Mouse (Mus musculus) megakaryocyte, embryonic 14.5 days (primary cell): ENCODE measurements around the gene Thnsl1. TPM values are rescaled to one million over a fixed set of nuclear protein-coding genes. Genes with fewer than 3 reads are reported as not detected.
"Not testable (repeated sequence)": the region's sequence is repeated elsewhere in the genome, so short reads cannot be mapped to it uniquely, and the experiment has no call there.

Experiments used
- H3K27me3 ChIP-seq: replicated peaks from 2 replicates; pipeline ENCODE3; 2012; ENCODE audit warnings: inconsistent platforms
- H3K36me3 ChIP-seq: replicated peaks from 2 replicates; pipeline ENCODE3; 2012; ENCODE audit warnings: low read length, inconsistent platforms, mixed read lengths
- H3K4me1 ChIP-seq: 2 replicates; pipeline ENCODE4 v1.6.1; 2012; ENCODE audit warnings: inconsistent platforms
- H3K4me3 ChIP-seq: replicated peaks from 2 replicates; pipeline ENCODE3; 2012; ENCODE audit warnings: moderate library complexity, mild to moderate bottlenecking, inconsistent platforms
- H3K9me3 ChIP-seq: 2 replicates; pipeline ENCODE4 v1.6.1; 2012; ENCODE audit warnings: inconsistent platforms
- FLI1 ChIP-seq: IDR thresholded peaks from 2 replicates; pipeline ENCODE4 v1.6.1; 2012; ENCODE audit warnings: low read length, inconsistent platforms, mixed read lengths
- GATA1 ChIP-seq: IDR thresholded peaks from 3 replicates; pipeline ENCODE4 v1.6.1; 2012; ENCODE audit warnings: mixed read lengths, low read length, inconsistent platforms, borderline replicate concordance
- polyA plus RNA-seq: library from polyadenylated mRNA; stranded (reverse); fragments of >175 nt; gene quantifications from 2 replicates; pipeline ENCODE4 v1.2.3, GENCODE M21; 2012; ENCODE audit warnings: low replicate concordance; ENCODE audit not compliant: insufficient read depth

The Thnsl1 gene
- polyA plus RNA-seq, 1 experiment, result 0.54 TPM

DNA sequence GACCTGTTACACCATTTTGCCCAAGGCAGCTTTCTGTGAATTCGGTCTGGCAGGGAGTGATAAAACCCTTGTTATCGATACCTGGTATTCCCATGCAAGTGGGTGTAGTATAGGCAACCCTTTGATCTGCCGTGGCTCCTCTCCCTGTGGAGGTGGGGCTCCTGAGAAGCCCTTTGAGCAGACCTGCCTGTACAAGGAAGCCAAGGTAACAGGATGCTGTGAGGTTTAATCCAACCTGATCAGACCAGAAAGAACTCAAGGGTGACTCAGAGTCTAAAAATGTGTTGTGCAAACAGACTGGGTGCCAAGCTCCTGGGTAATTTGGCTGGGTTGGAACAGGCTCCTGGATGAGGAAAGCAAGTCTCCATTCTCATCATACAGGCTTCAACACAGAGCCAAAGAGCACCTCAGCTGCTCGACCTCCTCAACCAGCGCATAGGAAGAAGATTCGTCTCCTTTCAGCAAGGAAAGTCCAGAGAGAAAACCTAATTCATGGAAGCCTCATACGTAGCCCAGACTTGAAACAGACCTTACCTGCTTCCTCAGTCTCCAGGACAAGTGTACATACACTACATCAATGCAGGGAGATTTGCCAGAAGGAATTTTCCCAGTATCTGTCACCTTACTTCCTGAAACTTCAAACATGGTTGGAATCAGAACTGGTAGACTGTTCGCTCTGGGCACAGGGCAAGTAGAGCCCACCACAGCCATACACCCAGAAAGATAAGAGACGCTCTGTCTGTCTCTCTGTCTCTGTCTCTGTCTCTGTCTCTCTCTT, 29.5 kb downstream of the Thnsl1 start:
- Histone ChIP-seq H3K9me3 (no peaks in the 10 kb centered on the region), H3K4me3 (no peak overlapping the region), H3K4me1 (peaks cover 73% of the 10 kb centered on the region), H3K36me3 (no peaks in the 10 kb centered on the region), H3K27me3 (no peaks in the 10 kb centered on the region)
- TF ChIP-seq FLI1 (no peak), GATA1 (no peak)

GRCm38 (mm10) chr2:21235844-21236386, 30.4 kb downstream of the Thnsl1 start:
- peak overlapping the region; percentile 53 for H3K4me3 ChIP-seq
- no peaks in the 10 kb centered on the region for H3K9me3 ChIP-seq
- H3K27me3 ChIP-seq, result no peaks in the 10 kb centered on the region
- no peak for TF ChIP-seq GATA1
- TF ChIP-seq FLI1, result no peak
- no peaks in the 10 kb centered on the region for H3K36me3 ChIP-seq
- peaks cover 74% of the 10 kb centered on the region for H3K4me1 ChIP-seq

GRCm38 (mm10) chr2:21236846-21237245, 31.3 kb downstream of the Thnsl1 start:
- Histone ChIP-seq H3K27me3 (no peaks in the 10 kb centered on the region), H3K4me3 (peak overlapping the region; percentile 87), H3K4me1 (peaks cover 73% of the 10 kb centered on the region), H3K36me3 (peaks cover 6% of the 10 kb centered on the region), H3K9me3 (peaks cover 4% of the 10 kb centered on the region)
- TF ChIP-seq FLI1 (no peak), GATA1 (no peak)

- peaks cover 34% of the 10 kb centered on the region for H3K4me1 ChIP-seq
- not testable (repeated sequence) for H3K4me3 ChIP-seq, H3K36me3 ChIP-seq, H3K9me3 ChIP-seq, H3K27me3 ChIP-seq
Measured at GRCm38 (mm10) chr2:21244104-21244503, 38.6 kb downstream of the Thnsl1 start.

DNA sequence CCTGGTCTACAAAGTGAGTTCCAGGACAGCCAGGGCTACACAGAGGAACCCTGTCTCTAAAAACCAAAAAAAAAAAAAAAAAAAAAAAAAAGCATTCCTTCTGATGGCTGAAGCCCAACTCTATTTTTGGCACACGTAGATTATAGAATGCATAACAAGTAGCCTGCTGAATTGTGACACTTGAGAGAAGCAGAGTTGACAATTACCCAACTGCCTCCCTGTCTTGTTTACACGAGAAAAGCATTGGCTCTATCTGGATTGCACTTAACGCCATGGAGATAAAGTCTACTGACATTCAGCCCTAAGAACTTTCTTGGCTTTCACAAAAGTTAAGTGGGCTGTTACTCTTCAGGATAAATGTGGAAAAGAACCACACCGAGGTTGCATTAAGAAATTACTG, 39.5 kb downstream of the Thnsl1 start:
- Histone ChIP-seq H3K9me3 (peaks cover 4% of the 10 kb centered on the region), H3K4me1 (peaks cover 25% of the 10 kb centered on the region), H3K36me3 (peaks cover 6% of the 10 kb centered on the region), H3K4me3 (no peak overlapping the region), H3K27me3 (no peaks in the 10 kb centered on the region)
- TF ChIP-seq FLI1 (no peak), GATA1 (no peak)

GRCm38 (mm10) chr2:21245477-21246102, 40.1 kb downstream of the Thnsl1 start:
- Histone ChIP-seq H3K4me3 (no peak overlapping the region), H3K27me3 (no peaks in the 10 kb centered on the region), H3K9me3 (peaks cover 4% of the 10 kb centered on the region), H3K36me3 (peaks cover 6% of the 10 kb centered on the region), H3K4me1 (peaks cover 19% of the 10 kb centered on the region)
- TF ChIP-seq GATA1, result no peak
- TF ChIP-seq FLI1, result no peak

DNA sequence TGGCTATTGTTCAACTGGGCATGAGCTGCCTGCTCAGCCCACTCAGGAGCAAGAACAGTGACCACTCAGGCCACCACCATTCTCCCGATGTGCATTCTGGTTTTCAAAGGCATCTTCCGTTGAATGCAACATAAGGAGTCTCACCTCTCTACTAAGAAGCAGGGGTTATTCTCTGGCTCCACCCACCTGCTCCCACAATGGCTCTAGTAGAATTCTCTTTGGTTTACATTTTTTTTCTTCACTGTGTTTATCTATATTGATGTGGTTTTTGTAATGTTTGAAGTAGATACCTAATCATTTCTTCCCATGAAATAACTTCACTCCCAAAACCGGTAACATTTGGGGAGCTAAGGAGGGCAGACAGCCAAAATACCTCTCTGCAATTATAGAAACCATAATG, 48.1 kb downstream of the Thnsl1 start:
- Histone ChIP-seq H3K9me3 (no peaks in the 10 kb centered on the region), H3K36me3 (no peaks in the 10 kb centered on the region), H3K4me3 (no peak overlapping the region), H3K4me1 (peaks cover 32% of the 10 kb centered on the region), H3K27me3 (no peaks in the 10 kb centered on the region)
- TF ChIP-seq FLI1, result no peak
- no peak for TF ChIP-seq GATA1

DNA sequence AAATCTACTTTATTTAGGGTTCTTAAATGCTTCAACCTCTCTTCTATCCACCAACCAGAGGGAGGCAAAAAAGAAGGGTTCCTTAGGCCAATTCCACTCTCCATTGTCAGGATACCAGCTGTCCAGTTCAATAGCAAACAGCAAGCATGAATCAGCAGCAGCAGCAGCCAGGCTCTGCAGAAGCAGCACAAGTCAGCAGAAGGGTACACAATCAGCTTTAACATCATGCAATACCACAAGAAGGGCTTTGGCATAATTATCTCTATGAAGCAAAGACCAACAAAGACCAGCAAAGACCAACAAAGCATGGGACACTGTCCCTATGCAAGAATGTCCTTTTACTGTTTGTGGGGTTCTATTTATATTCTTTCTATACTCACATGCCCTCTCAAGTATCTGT, 48.8 kb downstream of the Thnsl1 start:
- Histone ChIP-seq H3K36me3 (no peaks in the 10 kb centered on the region), H3K9me3 (no peaks in the 10 kb centered on the region), H3K27me3 (no peaks in the 10 kb centered on the region), H3K4me3 (no peak overlapping the region), H3K4me1 (peaks cover 38% of the 10 kb centered on the region)
- TF ChIP-seq GATA1 (no peak), FLI1 (no peak)

GRCm38 (mm10) chr2:21258281-21258680, 52.8 kb downstream of the Thnsl1 start:
- Histone ChIP-seq H3K27me3 (no peaks in the 10 kb centered on the region), H3K4me1 (peaks cover 63% of the 10 kb centered on the region), H3K4me3 (no peak overlapping the region), H3K9me3 (no peaks in the 10 kb centered on the region), H3K36me3 (no peaks in the 10 kb centered on the region)
- TF ChIP-seq FLI1 (no peak), GATA1 (no peak)

DNA sequence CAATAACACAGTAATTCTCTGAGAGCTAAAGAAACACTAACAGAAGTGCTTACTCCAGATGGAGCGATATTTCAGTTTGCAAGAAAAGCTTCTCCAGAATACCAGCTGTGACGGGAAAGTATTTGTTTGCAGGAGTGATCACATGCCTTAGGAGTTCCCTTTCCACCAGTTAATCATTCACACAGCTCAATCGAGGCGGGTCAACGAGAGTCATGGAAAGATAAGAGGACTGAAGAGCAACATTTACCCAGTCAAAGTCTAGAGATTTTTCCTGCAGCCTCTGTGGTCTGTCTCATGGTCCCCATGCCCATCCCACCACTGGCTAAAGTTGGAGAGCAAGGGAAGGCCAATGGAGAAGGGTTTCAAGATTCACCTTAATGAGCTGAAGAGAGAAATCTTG, 53.6 kb downstream of the Thnsl1 start:
- H3K4me3 ChIP-seq, result no peak overlapping the region
- no peaks in the 10 kb centered on the region for H3K27me3 ChIP-seq
- H3K9me3 ChIP-seq, result no peaks in the 10 kb centered on the region
- TF ChIP-seq GATA1 (no peak), FLI1 (no peak)
- no peaks in the 10 kb centered on the region for H3K36me3 ChIP-seq
- peaks cover 55% of the 10 kb centered on the region for H3K4me1 ChIP-seq

DNA sequence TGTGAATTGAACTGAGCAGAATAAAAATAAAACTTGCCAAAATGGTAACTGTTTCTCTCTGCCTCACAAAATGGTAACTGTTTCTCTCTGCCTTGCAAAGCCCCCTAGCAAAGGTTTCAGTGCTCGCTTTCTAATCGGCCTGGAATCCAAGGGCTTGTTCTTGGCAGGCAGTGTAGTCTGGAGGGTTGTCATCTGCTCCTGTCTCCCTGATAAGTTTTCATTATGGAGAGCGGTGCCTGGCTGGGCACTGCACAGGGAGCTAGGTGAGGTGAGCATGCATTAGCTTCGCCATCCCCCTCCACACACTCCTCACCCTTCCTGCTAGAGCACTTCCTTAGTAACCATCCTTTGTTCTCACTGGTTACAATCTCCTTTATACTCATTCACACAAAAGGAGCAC, 54.5 kb downstream of the Thnsl1 start:
- H3K27me3 ChIP-seq, result no peaks in the 10 kb centered on the region
- no peaks in the 10 kb centered on the region for H3K9me3 ChIP-seq
- H3K4me1 ChIP-seq, result peaks cover 45% of the 10 kb centered on the region
- no peak overlapping the region for H3K4me3 ChIP-seq
- H3K36me3 ChIP-seq, result no peaks in the 10 kb centered on the region
- TF ChIP-seq FLI1 (no peak), GATA1 (no peak)
